Mouse (Mus musculus) hindbrain, embryonic 14.5 days (tissue): Measurements from ENCODE around the gene Zfp408. TPM values are rescaled to one million over a fixed set of nuclear protein-coding genes. Genes with fewer than 3 reads are reported as not detected.

Source experiments
- ATAC-seq: fragments of 200-750 bp; cut with Nextera tagmentation; 2 replicates; pipeline ENCODE4 v1.8.0; 2017; ENCODE audit warnings: moderate number of reproducible peaks, mild to moderate bottlenecking, moderate TSS enrichment, moderate library complexity; ENCODE audit not compliant: low FRiP score
- DNase-seq: peaks from one replicate; pipeline ENCODE4 v3.0.0-alpha.2; 2015; ENCODE audit warnings: low spot score
- H3K27ac ChIP-seq: fragments of 300-500 bp; sonication (generic); 2 replicates; pipeline ENCODE4 v1.5.1; 2014; ENCODE audit warnings: mild to moderate bottlenecking, moderate library complexity
- H3K27me3 ChIP-seq: fragments of 300-500 bp; sonication (generic); 2 replicates; pipeline ENCODE4 v1.6.1; 2014; ENCODE audit warnings: mild to moderate bottlenecking, low read length, mixed read lengths; ENCODE audit not compliant: control insufficient read depth, insufficient read depth
- H3K36me3 ChIP-seq: fragments of 300-500 bp; sonication (generic); replicated peaks from 2 replicates; pipeline ENCODE4 v1.6.1; 2014; ENCODE audit not compliant: control insufficient read depth, insufficient read depth
- H3K4me1 ChIP-seq: fragments of 300-500 bp; sonication (generic); replicated peaks from 2 replicates; pipeline ENCODE4 v1.6.1; 2014; ENCODE audit warnings: antibody characterized with exemption, low read length, mixed read lengths; ENCODE audit not compliant: control insufficient read depth, insufficient read depth
- H3K4me2 ChIP-seq: fragments of 300-500 bp; sonication (generic); replicated peaks from 2 replicates; pipeline ENCODE4 v1.6.1; 2014; ENCODE audit warnings: mild to moderate bottlenecking, moderate library complexity
- H3K4me3 ChIP-seq: fragments of 300-500 bp; sonication (generic); replicated peaks from 2 replicates; pipeline ENCODE4 v1.5.1; 2014; ENCODE audit warnings: mild to moderate bottlenecking, low read length
- H3K9ac ChIP-seq: fragments of 300-500 bp; sonication (generic); 2 replicates; pipeline ENCODE4 v1.6.1; 2014
- H3K9me3 ChIP-seq: fragments of 300-500 bp; sonication (generic); 2 replicates; pipeline ENCODE4 v1.6.1; 2016; ENCODE audit warnings: low read length; ENCODE audit not compliant: control insufficient read depth
- WGBS: fragments of 180-500 bp; shearing (Covaris S2); extraction: QIAGEN DNeasy Blood & Tissue Kit; methylation state at CpG from one replicate; pipeline ENCODE4 v1.1.7; 2014; 5-methylcytosine and 5-hydroxymethylcytosine counted together
- polyA plus RNA-seq: library from polyadenylated mRNA; unstranded; fragments of >200 nt; fragmentation: Nextera tagmentation; extraction: Ambion mirVana; gene quantifications from 2 replicates; pipeline ENCODE4 v1.2.1, GENCODE M21; 2014

Zfp408 gene
- polyA plus RNA-seq, 1 experiment from 2014 or later = 8.5 TPM

DNA sequence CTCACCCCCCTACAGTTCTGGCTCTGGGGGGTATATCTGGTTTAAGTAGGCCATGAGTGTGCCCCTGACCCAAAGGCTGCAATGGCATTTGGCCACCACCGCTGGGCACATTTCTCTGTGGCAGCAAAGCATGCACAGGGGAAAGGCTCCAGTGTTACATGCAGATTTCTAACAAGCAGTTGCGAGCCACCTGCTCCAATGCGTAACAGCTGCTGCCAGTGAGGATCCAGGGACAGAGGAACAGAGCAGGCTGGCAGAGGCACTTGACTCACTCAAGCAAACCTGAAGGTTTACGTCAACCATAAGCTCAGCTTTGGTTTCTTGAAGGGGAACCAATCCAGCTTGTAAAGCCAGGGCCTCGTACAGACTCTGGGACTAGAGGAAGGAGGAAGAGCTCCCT lies 25.3 kb upstream of the Zfp408 start:
- H3K9ac ChIP-seq = no peak overlapping the region
- DNase-seq = no peak

DNA sequence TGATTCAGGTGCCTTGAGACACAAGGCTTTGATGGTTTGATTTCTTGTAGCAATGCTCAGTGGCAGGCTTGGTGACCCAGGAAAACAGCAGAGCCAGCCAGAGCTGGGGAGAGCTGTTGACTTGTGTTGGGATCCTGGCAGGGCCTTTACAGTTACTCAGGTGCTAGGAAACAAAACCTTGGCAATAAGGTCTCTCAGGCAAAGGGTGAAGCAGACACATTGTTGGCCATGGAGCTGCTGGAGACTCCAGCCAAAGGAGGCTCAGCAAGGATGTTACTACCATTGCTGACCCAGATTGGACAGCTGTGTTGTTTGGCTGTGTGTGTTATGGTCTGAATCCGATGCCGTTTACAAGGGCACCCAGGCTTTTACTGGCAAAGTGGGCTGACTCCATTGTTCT lies 24.0 kb upstream of the Zfp408 start:
- ATAC-seq (no peak), DNase-seq (no peak)
- no peak overlapping the region for H3K4me3 ChIP-seq
- H3K9me3 ChIP-seq = no peaks in the 10 kb centered on the region
- H3K36me3 ChIP-seq = peaks cover 98% of the 10 kb centered on the region
- H3K4me1 ChIP-seq = no peaks in the 10 kb centered on the region
- no peaks in the 10 kb centered on the region for H3K27me3 ChIP-seq
- no peak overlapping the region for H3K9ac ChIP-seq
- H3K27ac ChIP-seq = no peak overlapping the region
- no peak overlapping the region for H3K4me2 ChIP-seq
- 88% methylated on average over 2 of the region's 2 CpGs for WGBS

More for the DNA sequence above, 25.3 kb upstream of the Zfp408 start:
- Histone ChIP-seq H3K4me3 (no peak overlapping the region), H3K27ac (no peak overlapping the region), H3K27me3 (no peaks in the 10 kb centered on the region), H3K9me3 (no peaks in the 10 kb centered on the region), H3K4me1 (no peaks in the 10 kb centered on the region), H3K36me3 (peaks cover 98% of the 10 kb centered on the region), H3K4me2 (no peak overlapping the region)
- 91% methylated on average over 5 of the region's 5 CpGs for WGBS
- no peak for ATAC-seq

DNA sequence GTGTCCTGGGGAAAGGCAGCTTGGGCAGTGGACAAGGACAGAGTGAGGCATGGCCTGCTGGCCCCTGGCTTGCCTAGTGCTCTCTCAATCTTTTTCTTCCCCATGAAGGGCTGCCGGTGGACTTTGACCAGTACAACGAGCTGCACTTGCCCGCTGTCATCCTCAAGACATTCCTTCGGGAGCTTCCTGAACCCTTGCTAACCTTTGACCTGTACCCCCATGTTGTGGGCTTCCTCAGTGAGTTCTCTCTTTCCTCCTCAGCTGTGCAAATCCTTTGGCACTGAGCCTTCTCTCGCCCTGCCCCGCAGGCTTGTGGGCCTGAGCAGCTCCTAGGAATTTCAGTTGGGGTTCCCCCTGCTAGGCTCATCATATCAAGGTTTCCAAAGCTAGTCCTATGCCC lies 20.4 kb upstream of the Zfp408 start:
- Histone ChIP-seq H3K4me3 (no peak overlapping the region), H3K27ac (no peak overlapping the region), H3K4me2 (no peak overlapping the region), H3K9ac (no peak overlapping the region), H3K9me3 (no peaks in the 10 kb centered on the region), H3K4me1 (no peaks in the 10 kb centered on the region), H3K36me3 (peaks cover 94% of the 10 kb centered on the region), H3K27me3 (no peaks in the 10 kb centered on the region)
- DNase-seq (no peak), ATAC-seq (no peak)
- WGBS = 91% methylated on average over 5 of the region's 6 CpGs

DNA sequence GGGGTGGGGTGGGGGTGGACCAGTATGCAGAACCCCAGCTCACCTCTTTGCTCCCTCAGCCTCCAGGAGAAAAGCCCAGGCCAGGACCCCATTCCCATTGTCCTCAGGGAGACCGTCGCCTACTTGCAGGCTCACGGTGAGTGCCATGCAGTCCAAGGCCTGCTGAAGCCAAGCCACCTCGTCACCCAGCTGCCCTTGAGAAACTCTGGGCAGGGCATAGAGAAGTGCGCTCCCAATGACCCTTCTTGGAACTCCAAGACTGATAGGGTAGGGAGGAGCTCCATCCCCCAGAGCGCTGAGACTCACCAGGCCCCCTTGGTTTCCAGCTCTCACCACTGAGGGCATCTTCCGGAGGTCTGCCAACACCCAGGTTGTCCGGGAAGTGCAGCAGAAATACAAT lies 19.7 kb upstream of the Zfp408 start:
- H3K27ac ChIP-seq = no peak overlapping the region
- H3K4me3 ChIP-seq = no peak overlapping the region
- H3K27me3 ChIP-seq = no peaks in the 10 kb centered on the region
- no peak overlapping the region for H3K9ac ChIP-seq
- DNase-seq (no peak), ATAC-seq (no peak)
- 89% methylated on average over 8 of the region's 8 CpGs for WGBS
- H3K4me1 ChIP-seq = no peaks in the 10 kb centered on the region
- H3K36me3 ChIP-seq = peaks cover 94% of the 10 kb centered on the region
- no peaks in the 10 kb centered on the region for H3K9me3 ChIP-seq
- H3K4me2 ChIP-seq = no peak overlapping the region

DNA sequence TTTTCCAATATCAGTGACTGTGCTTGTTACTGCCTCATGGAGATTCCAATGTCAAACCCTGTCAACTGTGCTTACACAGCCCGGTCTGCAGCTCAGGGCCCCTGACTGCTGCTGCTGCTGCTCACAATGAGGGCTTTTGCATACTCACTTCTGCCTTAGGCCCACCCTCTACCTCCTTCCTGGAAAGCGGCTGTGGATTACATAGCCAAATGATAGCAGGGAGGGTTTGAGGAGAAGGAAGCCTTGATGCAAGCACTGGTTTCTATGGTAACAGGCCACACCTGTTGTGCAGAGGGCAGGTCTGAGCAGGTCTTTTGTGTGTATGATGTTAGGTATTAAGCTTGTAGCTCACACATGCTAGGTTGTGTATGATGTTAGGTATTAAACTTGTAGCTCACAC lies 18.2 kb upstream of the Zfp408 start:
- Histone ChIP-seq H3K27ac (no peak overlapping the region), H3K4me1 (no peaks in the 10 kb centered on the region), H3K27me3 (no peaks in the 10 kb centered on the region), H3K9me3 (no peaks in the 10 kb centered on the region), H3K4me2 (no peak overlapping the region), H3K36me3 (peaks cover 94% of the 10 kb centered on the region), H3K9ac (no peak overlapping the region), H3K4me3 (no peak overlapping the region)
- no peak for DNase-seq
- ATAC-seq = no peak
- 82% methylated on average over 2 of the region's 2 CpGs for WGBS

DNA sequence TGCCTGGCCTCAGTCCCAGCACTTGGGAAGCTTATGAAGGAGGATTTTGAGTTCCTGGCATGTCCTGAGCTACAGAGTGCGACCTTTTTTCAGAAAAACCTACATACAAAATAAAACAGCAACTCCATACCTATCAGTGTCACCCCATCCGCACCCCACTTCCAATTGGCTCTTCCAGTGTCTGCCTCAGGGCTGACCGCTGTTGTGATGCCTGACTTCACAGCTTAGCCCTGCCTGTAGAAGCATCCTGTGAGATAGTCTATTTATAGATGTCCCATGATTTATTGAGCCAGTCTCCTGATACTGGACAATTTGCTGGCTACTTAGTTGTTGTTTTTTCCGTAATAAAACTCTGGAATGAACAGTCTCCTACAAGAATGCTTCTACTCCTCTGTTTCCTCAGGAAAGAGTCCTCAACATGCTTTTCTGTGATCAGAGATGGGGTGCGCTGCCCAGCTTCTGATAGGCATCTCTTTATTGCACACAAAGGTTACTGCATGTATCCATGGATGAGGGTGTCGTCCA lies 16.9 kb upstream of the Zfp408 start:
- H3K36me3 ChIP-seq = peaks cover 96% of the 10 kb centered on the region
- no peaks in the 10 kb centered on the region for H3K4me1 ChIP-seq
- ATAC-seq (no peak), DNase-seq (no peak)
- no peaks in the 10 kb centered on the region for H3K9me3 ChIP-seq
- H3K4me3 ChIP-seq = no peak overlapping the region
- 97% methylated on average over 6 of the region's 6 CpGs for WGBS
- H3K27ac ChIP-seq = no peak overlapping the region
- no peak overlapping the region for H3K4me2 ChIP-seq
- H3K9ac ChIP-seq = no peak overlapping the region
- no peaks in the 10 kb centered on the region for H3K27me3 ChIP-seq

DNA sequence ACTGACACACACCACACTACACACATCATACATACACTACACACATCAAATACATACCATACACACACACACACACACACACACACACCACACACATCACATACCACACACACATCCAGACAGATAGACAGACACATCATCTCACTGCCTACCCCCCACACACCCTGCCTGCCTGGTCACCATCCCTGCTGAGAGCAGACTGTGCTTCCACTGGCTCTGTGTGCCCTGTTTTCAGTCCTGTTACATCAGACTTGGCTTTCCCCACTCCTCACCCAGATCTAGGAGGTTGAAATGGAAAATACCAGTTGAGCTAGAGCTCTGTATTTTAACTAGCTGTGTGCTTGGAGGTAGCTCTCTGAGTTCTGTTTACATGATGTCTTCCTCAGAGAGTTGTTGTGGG lies 15.2 kb upstream of the Zfp408 start:
- no peaks in the 10 kb centered on the region for H3K9me3 ChIP-seq
- DNase-seq (no peak), ATAC-seq (no peak)
- H3K4me2 ChIP-seq = no peak overlapping the region
- no peaks in the 10 kb centered on the region for H3K4me1 ChIP-seq
- no peak overlapping the region for H3K9ac ChIP-seq
- no peaks in the 10 kb centered on the region for H3K27me3 ChIP-seq
- no peak overlapping the region for H3K27ac ChIP-seq
- H3K36me3 ChIP-seq = peaks cover 91% of the 10 kb centered on the region
- no peak overlapping the region for H3K4me3 ChIP-seq

DNA sequence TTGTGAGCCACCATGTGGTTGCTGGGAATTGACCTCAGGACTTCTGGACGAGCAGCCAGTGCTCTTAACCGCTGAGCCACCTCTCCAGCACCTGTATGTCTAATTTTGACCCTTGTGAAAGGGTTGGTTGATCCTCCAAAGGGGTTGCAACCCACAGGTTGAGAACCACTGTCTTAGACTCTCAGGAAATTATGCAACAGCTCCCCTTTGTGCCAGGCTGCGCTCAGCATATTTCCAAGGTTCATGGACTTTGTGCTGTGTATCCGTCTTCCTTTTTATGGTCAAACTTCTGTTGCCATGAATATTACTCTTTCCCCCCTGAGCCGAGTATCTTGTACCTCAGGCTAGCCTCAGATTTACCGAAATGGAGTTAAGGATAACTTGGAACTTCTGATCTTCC lies 11.4 kb upstream of the Zfp408 start:
- Histone ChIP-seq H3K27me3 (no peaks in the 10 kb centered on the region), H3K4me3 (no peak overlapping the region), H3K9me3 (no peaks in the 10 kb centered on the region), H3K9ac (no peak overlapping the region), H3K27ac (no peak overlapping the region), H3K4me2 (no peak overlapping the region), H3K36me3 (peaks cover 91% of the 10 kb centered on the region), H3K4me1 (no peaks in the 10 kb centered on the region)
- DNase-seq (no peak), ATAC-seq (no peak)
- WGBS = 90% methylated on average over 6 of the region's 6 CpGs

DNA sequence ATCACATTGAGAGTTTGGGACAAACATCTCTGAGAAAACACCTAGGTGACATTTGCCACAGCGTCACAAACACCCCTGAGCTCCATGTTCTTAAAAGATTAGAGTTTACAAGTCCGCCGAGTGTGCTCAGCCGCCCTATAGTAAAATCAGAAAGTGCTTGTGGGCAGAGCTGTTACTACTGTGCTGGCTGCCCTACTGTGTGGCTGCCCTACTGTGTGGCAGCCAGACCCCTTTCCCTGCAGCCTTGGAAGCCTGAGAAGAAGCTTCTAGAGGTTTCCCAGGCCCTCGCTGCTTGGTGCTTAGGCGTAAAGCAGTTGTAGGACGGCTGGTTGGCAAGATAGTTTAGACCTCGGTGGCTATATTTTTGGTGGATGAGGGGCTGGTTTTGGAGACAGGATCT lies 10.1 kb upstream of the Zfp408 start:
- no peak for ATAC-seq
- H3K9ac ChIP-seq = no peak overlapping the region
- no peaks in the 10 kb centered on the region for H3K9me3 ChIP-seq
- H3K27ac ChIP-seq = no peak overlapping the region
- H3K27me3 ChIP-seq = no peaks in the 10 kb centered on the region
- H3K36me3 ChIP-seq = peaks cover 95% of the 10 kb centered on the region
- H3K4me2 ChIP-seq = no peak overlapping the region
- WGBS = 98% methylated on average over 8 of the region's 8 CpGs
- H3K4me3 ChIP-seq = no peak overlapping the region
- DNase-seq = no peak
- no peaks in the 10 kb centered on the region for H3K4me1 ChIP-seq

DNA sequence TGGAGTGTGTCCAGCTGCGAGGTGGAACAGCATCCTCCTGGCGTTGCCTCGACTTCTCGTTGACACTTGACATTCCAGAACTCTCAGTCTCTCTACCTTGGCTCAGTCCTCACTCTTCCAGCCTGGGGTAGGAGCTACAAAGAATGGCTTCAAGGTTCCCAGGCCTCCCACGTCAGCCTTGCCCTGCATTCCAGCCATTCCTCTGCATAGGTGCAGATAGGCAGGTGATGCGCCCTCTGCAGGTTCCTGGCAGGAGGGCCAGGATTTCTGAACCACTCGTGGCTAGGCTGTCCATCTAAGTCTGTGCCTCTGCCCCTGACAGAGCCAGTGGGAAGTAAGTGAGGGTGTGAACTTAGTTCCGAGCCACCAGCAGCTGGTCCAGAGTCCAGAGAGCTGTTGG lies 7.2 kb upstream of the Zfp408 start:
- WGBS = 78% methylated on average over 8 of the region's 8 CpGs
- Histone ChIP-seq H3K27me3 (no peaks in the 10 kb centered on the region), H3K27ac (no peak overlapping the region), H3K36me3 (peaks cover 78% of the 10 kb centered on the region), H3K9me3 (no peaks in the 10 kb centered on the region), H3K9ac (no peak overlapping the region), H3K4me3 (no peak overlapping the region), H3K4me1 (peaks cover 9% of the 10 kb centered on the region; the same call in 1 of the 2 replicates), H3K4me2 (no peak overlapping the region)
- ATAC-seq (no peak), DNase-seq (no peak)
